Comparison of ENCODE assay signal across 18 mouse cellular contexts in the genomic region with DNA sequence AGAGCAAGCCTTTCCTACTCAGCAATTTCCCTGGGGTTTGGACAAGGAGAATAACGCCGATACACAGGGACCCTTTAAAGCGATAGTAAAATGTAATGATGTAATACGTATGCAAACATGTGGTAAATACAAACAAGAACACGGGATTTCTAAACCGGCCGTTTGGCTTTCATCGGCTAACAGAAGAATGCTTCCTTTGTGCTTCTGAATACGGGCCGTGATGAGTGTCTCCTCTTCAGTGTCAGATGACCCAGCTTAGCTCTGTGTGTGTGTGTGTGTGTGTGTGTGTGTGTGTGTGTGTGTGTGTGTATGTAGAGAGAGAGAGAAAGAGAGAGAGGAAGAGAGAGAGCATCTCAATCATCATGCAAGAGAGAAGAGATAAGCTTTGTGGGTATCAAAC. TPM values are rescaled to one million over a fixed set of nuclear protein-coding genes. Genes with fewer than 3 reads are reported as not detected.
DNase-seq lines count a peak whose midpoint lies in the region; ATAC-seq and TF ChIP-seq lines count a peak whose summit lies in the region.
"Had no signal": no experiment of that assay in that cellular context is flagged by ENCODE, and none has a peak within 500 bp of the region (broad histone marks: within the 10 kb centered on the region; RNA-seq: fewer than 3 reads in every experiment).

No protein-coding gene starts in this region.

- no peaks in the 10 kb centered on the region for H3K36me3 ChIP-seq in hindbrain, embryonic 15.5 days
- H3K36me3 ChIP-seq in hindbrain, embryonic 14.5 days (replicated peaks; ENCODE audit: control insufficient read depth, insufficient read depth): no peaks in the 10 kb centered on the region
- H3K36me3 ChIP-seq in hindbrain, postnatal 0 days (ENCODE audit: insufficient read depth, low read length): no peaks in the 10 kb centered on the region
- H3K36me3 ChIP-seq in lung, postnatal 0 days (ENCODE audit: insufficient read depth, low read length): no peaks in the 10 kb centered on the region
- H3K36me3 ChIP-seq: heart, embryonic 13.5 days had no signal

- H3K9ac ChIP-seq in hindbrain, embryonic 15.5 days: no peak overlapping the region
- no peak overlapping the region for H3K9ac ChIP-seq in hindbrain, embryonic 14.5 days
- no peak overlapping the region for H3K9ac ChIP-seq in hindbrain, postnatal 0 days (replicated peaks; ENCODE audit: low read length)
- H3K9ac ChIP-seq in lung, postnatal 0 days (replicated peaks; ENCODE audit: low read depth): no peak overlapping the region
- H3K9ac ChIP-seq: heart, embryonic 13.5 days had no signal

- no peak for TF ChIP-seq EP300 in lung, postnatal 0 days (IDR thresholded peaks at IDR 0.05)

- TF ChIP-seq CTCF in hindbrain, postnatal 0 days (IDR thresholded peaks at IDR 0.05; ENCODE audit: low read depth): no peak
- no peak for TF ChIP-seq CTCF in lung, postnatal 0 days (IDR thresholded peaks at IDR 0.05)

- no peak overlapping the region for H3K27ac ChIP-seq in hindbrain, embryonic 15.5 days (replicated peaks)
- H3K27ac ChIP-seq in hindbrain, embryonic 14.5 days: no peak overlapping the region
- H3K27ac ChIP-seq in hindbrain, postnatal 0 days: no peak overlapping the region
- H3K27ac ChIP-seq in lung, postnatal 0 days (ENCODE audit: low read length): no peak overlapping the region
- H3K27ac ChIP-seq: heart, embryonic 13.5 days had no signal

- ATAC-seq in hindbrain, embryonic 15.5 days (ENCODE audit: low FRiP score, low read depth): no peak
- ATAC-seq in hindbrain, embryonic 14.5 days (ENCODE audit: low FRiP score): no peak
- peak; percentile 41; the same call in 1 of the 2 replicates for ATAC-seq in hindbrain, postnatal 0 days
- no peak for ATAC-seq in lung, postnatal 0 days

- no peaks in the 10 kb centered on the region for H3K9me3 ChIP-seq in hindbrain, embryonic 15.5 days
- H3K9me3 ChIP-seq in hindbrain, embryonic 14.5 days (ENCODE audit: control insufficient read depth, low read length): no peaks in the 10 kb centered on the region
- H3K9me3 ChIP-seq in hindbrain, postnatal 0 days (ENCODE audit: low read length): no peaks in the 10 kb centered on the region
- no peaks in the 10 kb centered on the region for H3K9me3 ChIP-seq in lung, postnatal 0 days (ENCODE audit: low read length)
- H3K9me3 ChIP-seq: heart, embryonic 13.5 days had no signal

- DNase-seq in hindbrain, embryonic 14.5 days (ENCODE audit: low spot score): no peak
- DNase-seq in retina, postnatal 1 day: peak; percentile 92
- no peak for DNase-seq in retina, embryonic 14.5 days (ENCODE audit: low spot score)
- peak; percentile 37 for DNase-seq in hindbrain, postnatal 0 days (ENCODE audit: low spot score)
- no peak for DNase-seq in lung, postnatal 0 days (ENCODE audit: low spot score)
- DNase-seq in cerebellum, adult 9-10 months: no peak
- DNase-seq: adrenal gland, postnatal 10 days; cerebellum, adult 11 months; gastrocnemius, postnatal 10 days; heart, adult 18-20 months; kidney, adult 8-10 months; kidney, postnatal 14 days; lung, adult 18-20 months; thymus, postnatal 36 days had no signal

- H3K4me3 ChIP-seq in hindbrain, embryonic 15.5 days: no peak overlapping the region
- H3K4me3 ChIP-seq in hindbrain, embryonic 14.5 days (replicated peaks; ENCODE audit: low read length): no peak overlapping the region
- no peak overlapping the region for H3K4me3 ChIP-seq in hindbrain, postnatal 0 days (ENCODE audit: low read length)
- H3K4me3 ChIP-seq in lung, postnatal 0 days (ENCODE audit: low read depth, low read length): no peak overlapping the region
- H3K4me3 ChIP-seq: heart, embryonic 13.5 days; myocyte had no signal

- H3K27me3 ChIP-seq in hindbrain, embryonic 15.5 days: no peaks in the 10 kb centered on the region
- no peaks in the 10 kb centered on the region for H3K27me3 ChIP-seq in hindbrain, embryonic 14.5 days (ENCODE audit: control insufficient read depth, insufficient read depth, low read length)
- H3K27me3 ChIP-seq in hindbrain, postnatal 0 days (ENCODE audit: insufficient read depth, low read length): no peaks in the 10 kb centered on the region
- H3K27me3 ChIP-seq in lung, postnatal 0 days (replicated peaks; ENCODE audit: insufficient read depth, low read length): no peaks in the 10 kb centered on the region
- H3K27me3 ChIP-seq: heart, embryonic 13.5 days had no signal

- 40% methylated on average over 10 of the region's 10 CpGs for WGBS in hindbrain, embryonic 15.5 days
- 41% methylated on average over 10 of the region's 10 CpGs for WGBS in hindbrain, embryonic 14.5 days
- WGBS in hindbrain, postnatal 0 days: 37% methylated on average over 10 of the region's 10 CpGs
- 59% methylated on average over 10 of the region's 10 CpGs for WGBS in lung, postnatal 0 days

- H3K4me2 ChIP-seq in hindbrain, embryonic 15.5 days: peak overlapping the region; percentile 14; the same call in 1 of the 2 replicates
- no peak overlapping the region for H3K4me2 ChIP-seq in hindbrain, embryonic 14.5 days (replicated peaks)
- peak overlapping the region; percentile 33; the same call in 1 of the 2 replicates for H3K4me2 ChIP-seq in hindbrain, postnatal 0 days (ENCODE audit: low read depth, low read length)
- H3K4me2 ChIP-seq in lung, postnatal 0 days (replicated peaks; ENCODE audit: low read depth, low read length): no peak overlapping the region
- H3K4me2 ChIP-seq: heart, embryonic 13.5 days; liver, embryonic 11.5 days had no signal

- H3K4me1 ChIP-seq in hindbrain, embryonic 15.5 days (replicated peaks): peaks cover 12% of the 10 kb centered on the region
- H3K4me1 ChIP-seq in hindbrain, embryonic 14.5 days (replicated peaks; ENCODE audit: control insufficient read depth, insufficient read depth, low read length): peaks cover 7% of the 10 kb centered on the region
- peaks cover 7% of the 10 kb centered on the region; the same call in 1 of the 2 replicates for H3K4me1 ChIP-seq in hindbrain, postnatal 0 days (ENCODE audit: insufficient read depth, low read length)
- H3K4me1 ChIP-seq in lung, postnatal 0 days (ENCODE audit: insufficient read depth, low read depth, low read length): no peaks in the 10 kb centered on the region; the same call in 1 of the 2 replicates

RNA-seq across cellular contexts. Expression of a gene that starts 27.7 kb away (rescaled TPM):
- polyA plus RNA-seq in hindbrain, embryonic 15.5 days (2015; fragmentation: Nextera tagmentation; extraction: Ambion mirVana): 48.7 and 52.7 TPM in 2 replicates
- 50.4 and 51.1 TPM in 2 replicates for polyA plus RNA-seq in hindbrain, embryonic 14.5 days (2014; fragmentation: Nextera tagmentation; extraction: Ambion mirVana)
- total RNA-seq in hindbrain, postnatal 0 days (2014; rRNA removed): 41.9 and 44.5 TPM in 2 replicates
- polyA plus RNA-seq in hindbrain, postnatal 0 days (2015; fragmentation: Nextera tagmentation; extraction: Ambion mirVana): 47.7 and 51.5 TPM in 2 replicates
- 40.4 and 43.0 TPM in 2 replicates for polyA plus RNA-seq in lung, postnatal 0 days (2015; fragmentation: Nextera tagmentation; extraction: Ambion mirVana)

Comparison
In these comparisons a context has a peak if more than half of its experiments do, and no peak if none do; other contexts are left out.
1. H3K4me2 ChIP-seq: peak in hindbrain, embryonic 15.5 days (single experiment) and hindbrain, postnatal 0 days (single experiment); none in hindbrain, embryonic 14.5 days (single experiment) and lung, postnatal 0 days (single experiment).
2. DNase-seq: peak in retina, postnatal 1 day (single experiment) and hindbrain, postnatal 0 days (single experiment); none in hindbrain, embryonic 14.5 days (single experiment), retina, embryonic 14.5 days (single experiment), lung, postnatal 0 days (single experiment) and cerebellum, adult 9-10 months (single experiment).